Mouse (Mus musculus) hindbrain, postnatal 0 days (tissue): ENCODE results near the gene Ankra2. TPM values are rescaled to one million over a fixed set of nuclear protein-coding genes. Genes with fewer than 3 reads are reported as not detected.
A peak's percentile ranks its signal among the peaks of the same experiment; 100 is the strongest.

Experiments
- ATAC-seq: fragments of 200-750 bp; cut with Nextera tagmentation; 2 replicates; pipeline ENCODE4 v1.8.0; 2017; ENCODE audit warnings: mild to moderate bottlenecking, moderate TSS enrichment, moderate library complexity
- DNase-seq: peaks from one replicate; pipeline ENCODE4 v3.0.0-alpha.2; 2015; ENCODE audit warnings: low spot score
- H3K27ac ChIP-seq: fragments of 300-500 bp; sonication (generic); 2 replicates; pipeline ENCODE4 v1.5.1; 2014; ENCODE audit warnings: mild to moderate bottlenecking
- H3K27me3 ChIP-seq: fragments of 300-500 bp; sonication (generic); 2 replicates; pipeline ENCODE4 v1.6.1; 2014; ENCODE audit warnings: low read length, mixed read lengths; ENCODE audit not compliant: insufficient read depth
- H3K36me3 ChIP-seq: fragments of 300-500 bp; sonication (generic); 2 replicates; pipeline ENCODE4 v1.6.1; 2014; ENCODE audit warnings: low read length, mixed read lengths; ENCODE audit not compliant: insufficient read depth
- H3K4me1 ChIP-seq: fragments of 300-500 bp; sonication (generic); 2 replicates; pipeline ENCODE4 v1.6.1; 2014; ENCODE audit warnings: antibody characterized with exemption, low read length, mixed read lengths; ENCODE audit not compliant: insufficient read depth
- H3K4me2 ChIP-seq: fragments of 300-500 bp; sonication (generic); 2 replicates; pipeline ENCODE4 v1.6.1; 2014; ENCODE audit warnings: low read depth, mild to moderate bottlenecking, low read length, moderate library complexity, mixed read lengths
- H3K4me3 ChIP-seq: fragments of 300-500 bp; sonication (generic); 2 replicates; pipeline ENCODE4 v1.5.1; 2014; ENCODE audit warnings: low read length
- H3K9ac ChIP-seq: fragments of 300-500 bp; sonication (generic); replicated peaks from 2 replicates; pipeline ENCODE4 v1.6.1; 2014; ENCODE audit warnings: mild to moderate bottlenecking, low read length, moderate library complexity, mixed read lengths
- H3K9me3 ChIP-seq: fragments of 300-500 bp; sonication (generic); 2 replicates; pipeline ENCODE4 v1.6.1; 2016; ENCODE audit warnings: low read length, mixed read lengths
- CTCF ChIP-seq: IDR thresholded peaks from 2 replicates; pipeline ENCODE4 v1.5.1; 2016; ENCODE audit warnings: antibody characterized with exemption, control low read depth, low read depth
- WGBS: fragments of 180-500 bp; shearing (Covaris S2); extraction: QIAGEN DNeasy Blood & Tissue Kit; methylation state at CpG from one replicate; pipeline ENCODE4 v1.1.7; 2014; 5-methylcytosine and 5-hydroxymethylcytosine counted together
- polyA plus RNA-seq: library from polyadenylated mRNA; unstranded; fragments of >200 nt; fragmentation: Nextera tagmentation; extraction: Ambion mirVana; gene quantifications from 2 replicates; pipeline ENCODE4 v1.2.1, GENCODE M21; 2015
- total RNA-seq: library from RNA; depleted of rRNA; stranded (reverse); fragments of >200 nt; gene quantifications from 2 replicates; pipeline ENCODE4 v1.2.3, GENCODE M21; 2014

Gene Ankra2
- total and polyA plus RNA-seq, 2 experiments from 2014 or later = 66.8 to 80.3 TPM

DNA sequence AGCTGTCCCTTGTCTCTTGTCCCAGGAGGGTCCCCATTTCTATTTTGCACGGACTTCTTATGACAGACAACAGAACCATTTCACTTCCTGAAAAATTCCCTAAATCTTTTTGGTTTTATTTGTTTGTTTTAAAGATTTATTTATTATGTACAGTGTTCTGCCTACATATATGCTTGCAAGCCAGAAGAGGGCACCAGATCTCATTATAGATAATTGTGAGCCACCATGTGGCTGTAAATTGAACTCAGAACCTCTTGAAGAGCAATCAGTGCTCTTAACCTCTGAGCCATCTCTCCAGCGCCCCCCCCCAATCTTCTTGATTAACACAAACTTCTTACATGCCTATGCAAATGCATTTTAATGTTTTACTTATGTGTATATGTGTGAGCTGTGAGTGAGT lies 27.8 kb downstream of the Ankra2 start:
- Histone ChIP-seq H3K9ac (no peak overlapping the region), H3K27me3 (no peaks in the 10 kb centered on the region), H3K4me3 (no peak overlapping the region), H3K4me1 (no peaks in the 10 kb centered on the region), H3K36me3 (no peaks in the 10 kb centered on the region), H3K9me3 (no peaks in the 10 kb centered on the region), H3K27ac (no peak overlapping the region), H3K4me2 (no peak overlapping the region)
- no peak for ATAC-seq
- peak; percentile 9; the same call in 1 of the 2 replicates for TF ChIP-seq CTCF
- WGBS = 40% methylated on average over 2 of the region's 2 CpGs
- no peak for DNase-seq

DNA sequence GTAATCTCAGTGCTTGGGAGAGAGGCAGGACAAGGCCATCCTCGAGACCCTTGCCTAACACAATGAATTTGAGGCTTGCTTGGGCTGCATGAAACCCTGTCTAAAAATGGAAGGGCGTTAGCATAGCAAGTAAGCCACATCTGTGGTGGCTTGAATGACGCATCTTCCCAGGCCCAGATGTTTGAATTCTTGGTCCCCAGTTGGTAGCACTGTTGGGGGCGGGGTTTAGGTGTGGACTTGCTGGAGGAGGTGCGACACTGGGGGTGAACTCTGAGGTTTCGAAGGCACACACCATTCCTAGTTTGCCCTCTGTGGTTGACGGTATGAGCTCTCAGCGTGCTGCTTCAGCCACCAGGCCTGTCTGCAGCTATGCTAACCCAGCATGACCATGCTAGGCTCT lies 28.8 kb downstream of the Ankra2 start:
- Histone ChIP-seq H3K27me3 (no peaks in the 10 kb centered on the region), H3K9ac (no peak overlapping the region), H3K4me1 (no peaks in the 10 kb centered on the region), H3K9me3 (no peaks in the 10 kb centered on the region), H3K27ac (no peak overlapping the region), H3K36me3 (no peaks in the 10 kb centered on the region), H3K4me2 (no peak overlapping the region), H3K4me3 (no peak overlapping the region)
- no peak for ATAC-seq
- TF ChIP-seq CTCF = no peak
- WGBS = 84% methylated on average over 8 of the region's 8 CpGs
- DNase-seq = no peak

DNA sequence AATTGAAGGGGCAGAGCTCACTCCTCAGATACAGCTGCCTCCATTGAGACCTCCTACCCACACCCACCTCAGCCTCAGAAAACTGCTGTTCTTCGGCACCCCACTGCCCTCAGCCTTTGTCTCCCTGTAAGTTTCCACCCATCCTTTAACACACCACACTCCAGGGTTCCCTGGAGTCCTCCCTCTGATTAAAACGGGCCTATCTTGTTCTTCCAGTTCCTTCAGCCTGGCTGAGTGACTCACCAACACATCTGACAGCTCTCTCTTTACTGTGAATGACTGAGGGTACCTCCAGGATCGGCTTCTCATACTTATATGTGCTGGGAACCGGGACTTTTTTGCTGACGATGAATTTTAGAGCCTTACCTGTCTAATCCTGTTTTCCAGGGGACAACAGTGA lies 33.2 kb downstream of the Ankra2 start:
- DNase-seq = no peak
- Histone ChIP-seq H3K9me3 (no peaks in the 10 kb centered on the region), H3K4me3 (no peak overlapping the region), H3K27ac (no peak overlapping the region), H3K36me3 (no peaks in the 10 kb centered on the region), H3K9ac (no peak overlapping the region), H3K4me2 (no peak overlapping the region), H3K4me1 (no peaks in the 10 kb centered on the region), H3K27me3 (no peaks in the 10 kb centered on the region)
- no peak for ATAC-seq
- TF ChIP-seq CTCF = no peak
- WGBS = 41% methylated on average over 5 of the region's 5 CpGs

DNA sequence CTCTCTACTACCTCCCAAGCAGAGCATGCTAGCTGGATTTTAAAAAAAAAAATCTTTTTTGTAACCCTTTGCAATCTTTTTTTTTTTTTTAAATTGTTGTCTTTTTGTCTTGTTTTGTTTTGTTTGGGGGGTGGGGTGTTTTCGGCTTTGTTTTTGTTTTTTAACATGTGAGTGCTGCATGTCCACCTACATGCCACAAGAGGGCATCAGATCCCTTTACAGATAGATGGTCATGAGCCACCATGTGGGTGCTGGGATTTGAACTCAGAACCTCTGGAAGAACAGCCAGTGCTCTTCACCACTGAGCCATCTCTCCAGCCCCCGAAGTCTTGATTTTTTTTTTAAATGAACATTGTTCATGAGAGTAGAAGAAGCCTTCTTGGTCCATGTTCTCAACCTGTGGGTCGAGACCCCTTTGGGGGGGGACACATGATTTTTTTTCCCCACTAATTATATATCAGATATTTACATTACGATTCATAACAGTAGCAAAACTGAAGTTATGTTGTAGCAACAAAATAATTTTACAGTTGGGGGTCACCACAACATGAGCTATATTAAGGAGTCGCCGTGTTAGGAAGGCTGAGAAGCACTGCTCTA lies 35.1 kb downstream of the Ankra2 start:
- TF ChIP-seq CTCF = peak; percentile 43
- no peaks in the 10 kb centered on the region for H3K36me3 ChIP-seq
- ATAC-seq = no peak
- H3K27me3 ChIP-seq = no peaks in the 10 kb centered on the region
- no peak overlapping the region for H3K4me2 ChIP-seq
- DNase-seq = no peak
- H3K4me1 ChIP-seq = no peaks in the 10 kb centered on the region
- no peak overlapping the region for H3K27ac ChIP-seq
- 92% methylated on average over 6 of the region's 6 CpGs for WGBS
- no peaks in the 10 kb centered on the region for H3K9me3 ChIP-seq
- no peak overlapping the region for H3K9ac ChIP-seq
- no peak overlapping the region for H3K4me3 ChIP-seq

DNA sequence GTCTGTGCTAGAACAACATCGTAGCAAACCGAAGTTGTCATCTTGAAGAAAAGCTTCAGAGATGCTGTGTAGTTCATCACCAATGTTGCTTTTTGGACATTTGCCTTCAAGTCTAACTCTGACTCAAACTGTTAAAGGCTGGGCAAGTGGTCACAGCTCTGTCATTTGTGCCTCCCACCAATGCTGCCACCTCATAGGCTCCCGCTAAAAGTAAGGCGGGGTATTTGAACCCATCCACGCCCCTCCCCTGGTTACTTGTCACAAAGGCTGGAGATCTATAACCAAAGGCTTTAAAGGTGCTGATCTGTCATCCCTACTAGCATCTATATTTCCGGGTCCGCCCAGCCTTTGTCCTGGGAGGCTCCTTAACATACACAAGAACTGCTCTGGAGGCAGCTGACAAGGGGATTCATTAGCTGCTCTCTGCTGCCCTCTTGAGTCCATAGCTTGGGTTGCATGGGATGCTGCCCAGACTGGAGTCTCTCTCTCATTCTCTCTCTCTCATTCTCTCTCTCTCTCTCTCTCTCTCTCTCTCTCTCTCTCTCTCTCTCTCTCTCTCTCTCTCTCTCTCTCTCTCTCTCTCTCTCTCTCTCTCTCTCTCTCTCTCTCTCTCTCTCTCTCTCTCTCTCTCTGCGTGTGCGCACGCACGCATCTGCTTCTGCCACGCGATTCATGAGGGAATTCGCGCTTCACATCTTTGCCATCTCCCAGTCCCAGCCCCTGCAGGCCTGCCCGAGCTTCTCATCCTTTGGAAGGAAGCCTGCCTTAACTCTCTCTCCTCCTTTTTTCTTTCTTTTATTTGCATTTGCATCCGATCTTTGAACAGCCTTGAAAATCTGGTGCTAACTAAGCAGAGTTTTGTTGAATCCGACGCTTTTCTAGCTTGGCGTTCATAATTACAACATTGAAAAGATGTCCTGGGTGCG lies 36.2 kb downstream of the Ankra2 start:
- no peaks in the 10 kb centered on the region for H3K4me1 ChIP-seq
- no peaks in the 10 kb centered on the region for H3K27me3 ChIP-seq
- H3K9ac ChIP-seq = no peak overlapping the region
- H3K27ac ChIP-seq = no peak overlapping the region
- H3K4me3 ChIP-seq = peak overlapping the region; percentile 10; the same call in 1 of the 2 replicates
- WGBS = 46% methylated on average over 21 of the region's 21 CpGs
- peak overlapping the region; percentile 46 for H3K4me2 ChIP-seq
- no peaks in the 10 kb centered on the region for H3K36me3 ChIP-seq
- DNase-seq = peak; percentile 91
- no peaks in the 10 kb centered on the region for H3K9me3 ChIP-seq
- peak; percentile 82 for TF ChIP-seq CTCF
- peak; percentile 90 for ATAC-seq

DNA sequence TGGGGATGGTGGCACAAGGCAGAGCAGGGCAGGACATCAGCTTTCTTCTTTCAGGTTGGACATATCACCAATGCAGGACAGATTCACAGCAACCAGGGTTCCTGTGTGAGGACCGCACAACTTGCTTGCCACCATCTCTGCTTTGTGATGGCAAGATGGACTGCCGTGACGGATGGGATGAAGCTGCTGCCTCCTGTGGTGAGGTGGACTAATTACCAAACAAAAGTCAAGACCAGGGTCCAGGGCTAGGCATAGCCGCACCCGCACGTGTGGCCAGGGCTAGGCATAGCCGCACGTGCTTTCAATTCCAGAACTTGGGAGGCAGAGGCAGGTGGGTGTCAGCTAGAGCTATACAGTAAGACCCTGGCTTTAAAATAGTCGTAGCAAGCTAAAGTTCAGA lies 42.4 kb downstream of the Ankra2 start:
- no peak for DNase-seq
- Histone ChIP-seq H3K9me3 (no peaks in the 10 kb centered on the region), H3K9ac (no peak overlapping the region), H3K4me3 (no peak overlapping the region), H3K4me1 (no peaks in the 10 kb centered on the region), H3K27me3 (no peaks in the 10 kb centered on the region), H3K36me3 (peaks cover 16% of the 10 kb centered on the region), H3K4me2 (no peak overlapping the region), H3K27ac (no peak overlapping the region)
- no peak for ATAC-seq
- WGBS = 88% methylated on average over 9 of the region's 9 CpGs
- TF ChIP-seq CTCF = no peak
